Mouse (Mus musculus) lung, embryonic 16.5 days (tissue): ENCODE measurements around the gene Magi1. TPM values are rescaled to one million over a fixed set of nuclear protein-coding genes. Genes with fewer than 3 reads are reported as not detected.
A peak's percentile ranks its signal among the peaks of the same experiment; 100 is the strongest.

ENCODE experiments used
- ATAC-seq: fragments of 200-750 bp; cut with Nextera tagmentation; 2 replicates; pipeline ENCODE4 v1.8.0; 2017; ENCODE audit warnings: low read depth, mild to moderate bottlenecking, moderate library complexity
- H3K27ac ChIP-seq: fragments of 300-500 bp; sonication (generic); 2 replicates; pipeline ENCODE4 v1.5.1; 2014; ENCODE audit warnings: mild to moderate bottlenecking, control low read depth, low read length
- H3K27me3 ChIP-seq: fragments of 300-500 bp; sonication (generic); 2 replicates; pipeline ENCODE4 v1.6.1; 2014; ENCODE audit warnings: low read depth, low read length, mixed read lengths; ENCODE audit not compliant: control insufficient read depth, insufficient read depth
- H3K36me3 ChIP-seq: fragments of 300-500 bp; sonication (generic); 2 replicates; pipeline ENCODE4 v1.6.1; 2014; ENCODE audit warnings: low read length; ENCODE audit not compliant: control insufficient read depth, insufficient read depth
- H3K4me1 ChIP-seq: fragments of 300-500 bp; sonication (generic); replicated peaks from 2 replicates; pipeline ENCODE4 v1.6.1; 2014; ENCODE audit warnings: low read length, mixed read lengths; ENCODE audit not compliant: control insufficient read depth, insufficient read depth
- H3K4me2 ChIP-seq: fragments of 300-500 bp; sonication (generic); 2 replicates; pipeline ENCODE4 v1.6.1; 2014; ENCODE audit warnings: low read depth, low read length, control low read depth
- H3K4me3 ChIP-seq: fragments of 300-500 bp; sonication (generic); 2 replicates; pipeline ENCODE4 v1.5.1; 2014; ENCODE audit warnings: mild to moderate bottlenecking, low read length, control low read depth
- H3K9ac ChIP-seq: fragments of 300-500 bp; sonication (generic); 2 replicates; pipeline ENCODE4 v1.6.1; 2014; ENCODE audit warnings: low read length, control low read depth
- H3K9me3 ChIP-seq: fragments of 300-500 bp; sonication (generic); 2 replicates; pipeline ENCODE4 v1.6.1; 2016; ENCODE audit warnings: low read length; ENCODE audit not compliant: control insufficient read depth
- WGBS: fragments of 180-500 bp; shearing (Covaris S2); extraction: QIAGEN DNeasy Blood & Tissue Kit; methylation state at CpG from one replicate; pipeline ENCODE4 v1.1.7; 2014; 5-methylcytosine and 5-hydroxymethylcytosine counted together
- polyA plus RNA-seq: library from polyadenylated mRNA; unstranded; fragments of >200 nt; fragmentation: Nextera tagmentation; extraction: Ambion mirVana; gene quantifications from 2 replicates; pipeline ENCODE4 v1.2.1, GENCODE M21; 2015

The Magi1 gene
- polyA plus RNA-seq, 1 experiment from 2014 or later = 9.4 TPM

GRCm38 (mm10) chr6:93699436-93699835 lies 584.3 kb downstream of the Magi1 start:
- 55% methylated on average over 13 of the region's 13 CpGs for WGBS
- Histone ChIP-seq H3K9me3 (no peaks in the 10 kb centered on the region), H3K4me3 (no peak overlapping the region), H3K27me3 (no peaks in the 10 kb centered on the region), H3K9ac (no peak overlapping the region), H3K4me1 (peaks cover 2% of the 10 kb centered on the region; the same call in 1 of the 2 replicates), H3K36me3 (no peaks in the 10 kb centered on the region), H3K4me2 (no peak overlapping the region), H3K27ac (no peak overlapping the region)
- peak; percentile 38; the same call in 1 of the 2 replicates for ATAC-seq

- no peaks in the 10 kb centered on the region for H3K9me3 ChIP-seq
- WGBS = 43% methylated on average over 5 of the region's 5 CpGs
Measured at GRCm38 (mm10) chr6:93697956-93698355, 585.8 kb downstream of the Magi1 start.

GRCm38 (mm10) chr6:93678766-93679165 lies 605.0 kb downstream of the Magi1 start:
- Histone ChIP-seq H3K4me2 (no peak overlapping the region), H3K9me3 (no peaks in the 10 kb centered on the region), H3K4me3 (no peak overlapping the region), H3K4me1 (no peaks in the 10 kb centered on the region), H3K27me3 (no peaks in the 10 kb centered on the region), H3K9ac (no peak overlapping the region), H3K27ac (no peak overlapping the region), H3K36me3 (peaks cover 5% of the 10 kb centered on the region)
- ATAC-seq = no peak
- 73% methylated on average over 17 of the region's 17 CpGs for WGBS

More at GRCm38 (mm10) chr6:93697956-93698355, 585.8 kb downstream of the Magi1 start:
- H3K27me3 ChIP-seq = no peaks in the 10 kb centered on the region
- no peaks in the 10 kb centered on the region for H3K36me3 ChIP-seq
- H3K9ac ChIP-seq = no peak overlapping the region
- H3K27ac ChIP-seq = no peak overlapping the region
- no peak for ATAC-seq
- peaks cover 2% of the 10 kb centered on the region; the same call in 1 of the 2 replicates for H3K4me1 ChIP-seq
- H3K4me3 ChIP-seq = no peak overlapping the region
- H3K4me2 ChIP-seq = no peak overlapping the region

- Histone ChIP-seq H3K36me3 (no peaks in the 10 kb centered on the region), H3K4me1 (no peaks in the 10 kb centered on the region), H3K9ac (no peak overlapping the region), H3K4me2 (no peak overlapping the region), H3K9me3 (no peaks in the 10 kb centered on the region; the same call in 1 of the 2 replicates), H3K27me3 (no peaks in the 10 kb centered on the region), H3K4me3 (no peak overlapping the region), H3K27ac (no peak overlapping the region)
- ATAC-seq = no peak
- 81% methylated on average over 2 of the region's 2 CpGs for WGBS
Measured at GRCm38 (mm10) chr6:93666731-93667130, 617.0 kb downstream of the Magi1 start.

- no peaks in the 10 kb centered on the region for H3K27me3 ChIP-seq
- no peak for ATAC-seq
Measured at GRCm38 (mm10) chr6:93665056-93665805, 618.5 kb downstream of the Magi1 start.

GRCm38 (mm10) chr6:93661139-93661538 lies 622.6 kb downstream of the Magi1 start:
- Histone ChIP-seq H3K4me2 (no peak overlapping the region), H3K27me3 (no peaks in the 10 kb centered on the region), H3K36me3 (no peaks in the 10 kb centered on the region), H3K4me1 (no peaks in the 10 kb centered on the region), H3K9me3 (no peaks in the 10 kb centered on the region), H3K27ac (no peak overlapping the region), H3K4me3 (no peak overlapping the region), H3K9ac (no peak overlapping the region)
- 50% methylated on average over 1 of the region's 1 CpGs for WGBS
- ATAC-seq = no peak

More at GRCm38 (mm10) chr6:93665056-93665805, 618.5 kb downstream of the Magi1 start:
- H3K27ac ChIP-seq = no peak overlapping the region
- H3K9ac ChIP-seq = no peak overlapping the region
- H3K36me3 ChIP-seq = no peaks in the 10 kb centered on the region
- no peak overlapping the region for H3K4me2 ChIP-seq
- H3K4me1 ChIP-seq = no peaks in the 10 kb centered on the region
- H3K4me3 ChIP-seq = no peak overlapping the region
- no peaks in the 10 kb centered on the region; the same call in 1 of the 2 replicates for H3K9me3 ChIP-seq
- WGBS = 83% methylated on average over 12 of the region's 12 CpGs

- WGBS = 47% methylated on average over 8 of the region's 8 CpGs
- Histone ChIP-seq H3K27me3 (no peaks in the 10 kb centered on the region), H3K9me3 (no peaks in the 10 kb centered on the region), H3K4me1 (no peaks in the 10 kb centered on the region), H3K36me3 (no peaks in the 10 kb centered on the region), H3K4me3 (no peak overlapping the region), H3K4me2 (no peak overlapping the region), H3K27ac (no peak overlapping the region), H3K9ac (no peak overlapping the region)
- no peak for ATAC-seq
Measured at GRCm38 (mm10) chr6:93659534-93659933, 624.2 kb downstream of the Magi1 start.

- H3K4me3 ChIP-seq = no peak overlapping the region
- no peaks in the 10 kb centered on the region for H3K9me3 ChIP-seq
- H3K9ac ChIP-seq = no peak overlapping the region
- H3K4me2 ChIP-seq = no peak overlapping the region
- no peak overlapping the region for H3K27ac ChIP-seq
- H3K4me1 ChIP-seq = no peaks in the 10 kb centered on the region
- 24% methylated on average over 13 of the region's 13 CpGs for WGBS
- no peaks in the 10 kb centered on the region for H3K36me3 ChIP-seq
- ATAC-seq = peak; percentile 23; the same call in 1 of the 2 replicates
- no peaks in the 10 kb centered on the region for H3K27me3 ChIP-seq
Measured at GRCm38 (mm10) chr6:93657187-93657974, 626.3 kb downstream of the Magi1 start.

GRCm38 (mm10) chr6:93648581-93649230 lies 635.0 kb downstream of the Magi1 start:
- peaks cover 2% of the 10 kb centered on the region for H3K4me1 ChIP-seq
- H3K27ac ChIP-seq = no peak overlapping the region
- no peaks in the 10 kb centered on the region for H3K27me3 ChIP-seq
- peak; percentile 81 for ATAC-seq
- H3K36me3 ChIP-seq = no peaks in the 10 kb centered on the region
- H3K4me2 ChIP-seq = no peak overlapping the region
- WGBS = 56% methylated on average over 8 of the region's 8 CpGs
- H3K9me3 ChIP-seq = no peaks in the 10 kb centered on the region
- H3K4me3 ChIP-seq = no peak overlapping the region
- H3K9ac ChIP-seq = no peak overlapping the region
